Mouse (Mus musculus): Measurements from ENCODE around the gene Rxfp2.

Gene Rxfp2

DNA sequence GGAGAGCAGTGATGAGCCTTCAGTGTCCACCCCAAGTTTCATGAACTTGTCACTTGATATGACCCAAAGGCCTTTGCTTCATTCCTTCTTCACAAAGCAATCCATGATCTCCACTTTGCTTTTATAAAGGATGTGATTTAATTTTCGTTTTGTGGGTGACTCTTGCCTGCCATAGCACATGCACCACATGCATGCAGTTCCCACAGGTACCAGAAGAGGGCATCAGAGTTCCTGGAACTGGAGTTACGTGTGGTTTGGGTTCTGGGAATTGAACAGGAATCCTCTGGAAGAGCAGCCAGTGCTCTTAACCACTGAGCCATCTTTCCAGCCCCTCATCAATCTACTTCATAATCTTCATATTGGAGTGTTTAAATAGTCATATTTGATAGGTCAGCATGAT, 26.1 kb downstream of the Rxfp2 start:
- ATAC-seq (ENCODE audit: low TSS enrichment), result no peak

DNA sequence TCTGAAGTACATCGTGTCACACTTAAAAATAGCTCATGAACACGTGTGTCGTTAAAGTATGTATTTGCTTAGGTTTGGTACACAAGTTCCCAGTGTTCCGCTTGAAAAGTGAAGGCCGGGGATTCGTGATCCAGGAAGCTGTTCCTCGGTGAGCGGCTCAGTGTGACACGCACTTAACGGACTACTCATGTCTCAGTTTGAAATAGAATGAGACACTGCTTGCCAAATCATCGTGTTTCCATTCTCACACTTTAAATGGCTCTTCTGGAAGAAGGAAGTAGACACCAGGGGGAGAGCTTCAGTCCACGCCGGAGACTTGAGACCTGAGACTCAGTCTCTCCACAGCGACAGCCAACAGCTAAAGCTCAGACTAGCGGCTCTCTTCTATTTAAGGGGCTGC, 28.0 kb downstream of the Rxfp2 start:
- ATAC-seq (ENCODE audit: low TSS enrichment), result peak; percentile 60

DNA sequence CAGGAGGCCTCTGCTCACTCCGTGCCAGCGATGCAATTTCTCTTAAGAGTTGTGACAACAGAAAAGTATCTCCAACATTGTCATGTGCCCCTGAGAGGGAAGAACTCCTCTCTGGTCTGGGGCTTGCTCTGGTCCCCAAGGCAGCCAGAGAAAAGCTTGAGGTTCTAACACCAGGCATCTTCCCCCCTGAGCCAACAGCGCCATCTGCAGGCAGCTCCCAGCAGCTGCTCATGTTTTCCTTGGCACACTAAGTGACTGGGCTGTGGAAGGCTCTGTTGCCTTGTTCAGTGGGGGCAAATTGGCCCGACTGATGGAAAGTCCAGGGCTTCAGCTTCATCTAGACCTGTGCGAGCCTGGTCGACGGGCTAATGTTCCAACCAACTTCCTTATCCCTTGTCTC, 31.5 kb downstream of the Rxfp2 start:
- peak; percentile 42; the same call in 1 of the 2 replicates for ATAC-seq (ENCODE audit: low TSS enrichment)

DNA sequence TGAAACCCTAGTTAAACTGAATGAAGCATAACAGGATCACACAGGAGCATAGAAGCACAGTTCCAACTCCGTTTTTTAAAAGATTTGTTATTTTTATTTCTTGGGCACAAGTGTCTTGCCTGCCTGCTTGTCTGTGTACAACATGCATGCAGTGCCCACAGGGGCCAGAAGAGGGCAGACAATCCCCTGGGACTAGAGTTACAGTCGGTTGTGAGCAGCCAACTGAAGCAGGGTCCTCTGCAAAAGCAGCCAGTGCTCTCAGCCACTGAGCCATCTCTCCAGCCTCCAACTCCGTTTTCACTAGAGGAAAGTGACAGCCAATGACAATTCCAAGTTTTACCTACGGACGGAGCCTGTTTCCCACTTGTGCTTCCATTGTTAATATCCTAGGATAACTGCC, 33.4 kb downstream of the Rxfp2 start:
- no peak for ATAC-seq (ENCODE audit: low TSS enrichment)

DNA sequence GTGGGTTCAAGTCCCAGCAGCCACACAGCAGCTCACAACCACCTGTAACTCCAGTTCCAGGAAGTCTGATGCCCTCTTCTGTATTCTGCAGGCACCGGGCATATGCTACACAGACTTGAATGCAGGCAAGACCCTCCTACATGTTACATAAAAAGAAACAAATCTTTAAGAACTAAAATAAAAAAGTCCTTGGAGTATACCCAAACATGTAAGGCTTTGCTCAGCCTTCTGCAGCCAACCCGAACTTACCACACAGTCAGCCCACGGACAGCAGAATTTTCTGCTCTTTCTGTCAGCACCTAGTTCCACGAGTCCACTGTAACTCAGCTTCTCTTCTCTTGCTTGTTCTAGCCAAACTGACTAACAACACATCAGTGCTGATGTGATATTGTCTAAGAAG, 34.8 kb downstream of the Rxfp2 start:
- ATAC-seq (ENCODE audit: low TSS enrichment), result peak; percentile 64

DNA sequence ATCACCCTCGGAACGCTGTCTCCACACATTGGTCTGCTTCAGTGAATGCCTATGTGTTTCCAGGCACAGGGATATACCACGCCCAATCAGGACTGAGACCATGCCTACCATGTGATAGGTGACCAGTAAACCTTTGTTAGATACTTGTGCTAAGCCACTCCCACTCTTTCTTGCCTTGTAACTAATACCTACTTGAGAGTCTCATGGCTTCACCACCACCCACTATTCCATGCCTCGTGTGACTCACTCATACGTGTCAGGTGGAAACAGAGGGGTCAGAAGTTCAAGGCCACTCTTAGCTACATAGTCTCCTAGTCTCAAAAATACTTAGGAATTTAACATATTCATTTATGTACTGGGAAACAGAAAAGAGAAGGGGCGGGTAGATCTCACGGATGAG, 35.5 kb downstream of the Rxfp2 start:
- ATAC-seq (ENCODE audit: low TSS enrichment), result no peak

DNA sequence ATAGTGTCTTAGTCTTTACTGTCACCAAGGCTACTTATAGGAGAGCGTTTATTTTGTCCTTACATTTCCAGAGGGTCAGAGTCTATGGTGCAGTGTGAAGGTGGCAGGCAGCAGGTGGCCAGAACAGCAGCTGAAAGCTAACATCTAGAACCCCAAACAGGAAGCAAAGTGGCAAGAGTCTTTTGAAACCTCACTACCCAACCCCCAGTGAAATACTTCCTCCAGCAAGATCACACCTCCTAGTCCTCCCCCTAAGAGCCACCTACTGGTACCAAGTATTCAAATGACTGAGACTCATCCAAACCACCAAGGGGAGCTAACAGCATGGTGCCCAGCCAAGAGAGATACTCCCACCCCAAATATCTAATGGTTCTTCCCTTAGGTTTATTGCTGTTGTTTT, 36.8 kb downstream of the Rxfp2 start:
- ATAC-seq (ENCODE audit: low TSS enrichment), result no peak

DNA sequence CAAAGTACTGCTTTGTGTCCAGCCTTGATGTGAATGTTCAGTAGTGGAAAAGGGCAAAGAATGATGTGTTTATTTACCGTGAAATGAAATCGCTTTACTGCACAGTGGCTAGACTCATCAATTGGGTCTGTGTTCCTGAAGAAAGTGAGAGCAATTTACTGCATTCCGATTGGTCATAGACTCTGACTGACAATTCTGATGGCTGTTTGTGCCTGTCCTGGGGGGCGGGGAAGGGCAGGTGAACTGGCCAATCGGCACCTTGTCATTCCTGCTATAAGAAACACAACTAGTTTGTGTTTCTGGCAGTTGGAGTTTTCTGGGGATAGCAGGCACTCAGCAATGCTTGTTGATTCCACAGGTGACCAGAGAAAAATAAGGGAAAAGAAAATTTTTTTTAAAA, 37.6 kb downstream of the Rxfp2 start:
- ATAC-seq (ENCODE audit: low TSS enrichment), result no peak

DNA sequence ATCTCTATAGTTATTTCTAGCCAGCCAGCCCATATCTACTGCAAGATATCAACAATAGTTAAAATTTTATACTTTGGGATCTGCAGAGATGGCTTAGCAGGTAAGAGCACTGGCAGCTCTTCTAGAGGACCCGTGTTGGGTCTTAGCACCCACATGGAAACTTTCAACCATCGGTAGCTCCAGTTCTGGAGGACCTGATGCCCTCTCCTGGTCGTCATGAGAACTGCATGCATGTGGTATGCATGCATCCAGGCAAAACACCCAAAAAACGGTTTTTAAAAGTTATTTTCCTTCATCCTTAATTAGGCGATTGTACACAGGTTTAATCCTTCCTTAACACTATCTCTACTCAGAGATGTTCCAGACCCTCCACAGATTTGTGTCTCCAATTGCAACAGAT, 40.4 kb downstream of the Rxfp2 start:
- no peak for ATAC-seq (ENCODE audit: low TSS enrichment)

DNA sequence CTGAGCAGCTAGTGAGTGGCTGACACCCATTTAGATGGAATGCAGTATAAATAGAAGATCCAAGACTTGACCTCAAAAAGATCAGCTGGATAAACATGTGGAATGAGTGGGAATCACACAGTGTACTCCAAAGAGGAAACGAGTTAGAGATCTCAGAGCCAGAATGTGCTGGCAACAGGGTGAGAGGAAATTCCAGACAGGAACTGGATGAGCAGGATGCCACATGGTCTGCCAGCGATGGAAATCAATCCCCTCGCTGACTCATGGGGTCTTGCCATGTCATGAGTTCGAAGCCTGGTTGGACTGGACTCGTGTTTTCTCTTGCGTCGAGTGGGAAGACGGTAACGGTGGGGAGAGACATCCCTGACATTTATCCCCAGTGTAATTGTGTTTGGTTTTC, 41.0 kb downstream of the Rxfp2 start:
- ATAC-seq (ENCODE audit: low TSS enrichment), result no peak

DNA sequence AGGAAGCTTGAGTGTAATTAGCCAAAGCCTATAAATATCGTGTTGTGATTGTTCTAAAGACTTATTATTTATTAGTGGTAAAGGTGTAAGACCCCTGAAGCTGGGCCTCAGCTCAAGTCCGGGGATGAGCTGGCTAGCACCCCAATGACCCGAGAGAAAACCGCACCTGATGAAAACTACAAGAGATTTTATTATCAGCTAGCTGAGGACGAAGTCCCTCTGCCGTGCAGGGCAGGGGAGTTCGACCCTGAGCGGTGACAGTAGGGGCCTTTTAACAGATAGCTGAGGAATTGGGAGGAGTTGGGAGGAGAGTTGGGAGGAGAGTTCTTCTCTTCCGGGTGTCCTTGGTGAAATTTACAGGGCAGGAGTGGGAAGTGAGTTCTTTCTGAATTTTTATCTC, 42.6 kb downstream of the Rxfp2 start:
- ATAC-seq (ENCODE audit: low TSS enrichment), result no peak

DNA sequence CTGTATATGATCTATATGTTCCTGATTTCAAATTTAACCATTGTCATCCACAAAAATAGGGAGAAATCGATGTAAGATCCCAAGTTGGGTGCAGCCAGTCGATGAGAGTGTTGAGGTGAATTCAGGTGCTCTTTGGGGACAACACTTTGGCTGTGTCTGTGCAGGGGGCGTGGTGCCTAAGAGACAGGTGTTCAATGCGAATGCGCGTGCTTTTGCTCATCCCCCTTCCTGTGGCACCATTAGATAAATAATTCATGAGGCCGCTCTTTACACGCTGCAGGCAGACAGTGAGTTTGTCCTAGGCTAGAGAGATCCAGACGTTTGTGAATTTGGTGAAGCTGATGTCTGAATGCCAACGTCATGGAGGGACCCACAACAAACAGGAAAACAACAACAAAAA, 45.8 kb downstream of the Rxfp2 start:
- no peak for ATAC-seq (ENCODE audit: low TSS enrichment)

DNA sequence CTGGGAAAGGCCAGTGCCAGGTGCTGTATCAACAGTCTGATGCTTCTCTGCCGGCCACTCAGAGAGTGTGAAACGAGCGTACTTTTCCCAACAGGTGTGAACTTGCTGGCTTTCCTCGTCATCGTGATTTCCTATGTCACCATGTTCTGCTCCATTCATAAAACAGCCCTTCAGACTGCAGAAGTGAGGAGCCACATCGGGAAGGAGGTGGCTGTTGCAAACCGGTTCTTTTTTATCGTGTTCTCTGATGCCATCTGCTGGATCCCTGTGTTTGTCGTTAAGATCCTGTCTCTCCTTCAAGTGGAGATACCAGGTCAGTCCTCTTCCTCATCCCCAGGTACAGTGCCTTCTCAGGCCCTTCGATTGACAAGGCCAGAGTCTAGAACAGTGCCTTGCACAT, 51.6 kb downstream of the Rxfp2 start:
- peak; percentile 98 for ATAC-seq (ENCODE audit: low TSS enrichment)

DNA sequence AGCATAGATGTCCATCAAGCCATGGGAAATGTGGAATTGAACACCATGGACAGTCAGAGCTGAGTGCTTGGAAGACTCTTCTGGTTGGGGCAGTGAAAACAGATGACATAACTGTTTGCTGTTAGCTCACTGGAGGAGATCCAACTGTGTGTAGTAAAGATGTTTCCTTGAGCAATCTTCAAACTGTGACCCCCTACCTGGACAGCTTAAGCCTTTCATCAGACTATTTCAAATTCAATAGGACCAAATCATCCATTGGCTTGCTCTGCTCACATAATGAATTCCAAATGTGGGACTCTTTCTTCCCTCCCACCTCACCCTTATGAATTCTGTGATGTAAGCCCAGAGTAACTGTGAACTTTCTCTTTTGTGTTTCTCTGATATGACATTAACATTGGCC, 53.3 kb downstream of the Rxfp2 start:
- ATAC-seq (ENCODE audit: low TSS enrichment), result no peak

DNA sequence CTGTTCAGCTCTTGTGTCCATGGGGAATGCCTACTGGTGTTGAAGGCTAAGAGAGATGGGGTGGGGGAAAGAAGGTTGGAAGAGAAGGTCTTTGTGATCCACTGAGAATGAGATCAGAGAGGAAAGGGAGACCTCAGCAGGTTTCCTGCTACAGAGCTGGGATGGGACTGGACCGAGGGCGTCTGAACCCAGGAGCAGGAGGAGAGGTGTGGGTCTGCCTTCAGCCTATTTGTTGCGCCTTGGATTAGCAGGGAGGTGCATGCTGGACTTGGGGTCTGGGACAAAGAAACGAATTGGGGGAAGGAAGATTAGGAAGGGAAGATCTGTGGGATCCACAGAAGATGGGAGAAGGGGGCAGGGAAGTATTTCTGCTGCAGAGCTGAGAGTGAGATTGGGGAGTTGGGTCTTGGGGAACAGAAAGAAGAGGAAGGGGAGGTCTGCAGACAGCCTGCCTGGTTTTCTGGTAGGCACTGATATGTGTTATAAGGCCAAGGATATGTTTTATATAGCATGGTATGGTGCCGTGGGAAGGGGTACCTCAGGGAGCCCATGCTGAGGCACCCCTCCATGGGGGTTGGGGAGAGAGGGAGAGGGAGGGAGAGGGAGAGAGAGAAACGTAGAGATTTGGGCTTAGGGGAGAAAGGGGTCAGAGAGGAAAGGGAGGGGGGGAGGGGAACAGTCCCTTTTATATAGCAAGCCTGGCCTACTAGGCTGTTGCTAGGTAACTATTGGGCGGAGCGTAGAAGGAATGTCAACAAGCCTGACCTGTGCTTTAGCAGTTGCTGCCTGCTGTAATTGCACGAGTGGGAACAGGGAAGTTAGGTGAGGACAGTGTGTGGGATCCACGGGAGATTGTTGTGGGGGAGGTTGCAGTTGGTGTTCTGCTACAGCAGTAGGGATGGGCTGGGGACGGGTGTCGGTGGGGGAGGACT, 61.7 kb downstream of the Rxfp2 start:
- peak; percentile 55; the same call in 1 of the 2 replicates for ATAC-seq (ENCODE audit: low TSS enrichment)

DNA sequence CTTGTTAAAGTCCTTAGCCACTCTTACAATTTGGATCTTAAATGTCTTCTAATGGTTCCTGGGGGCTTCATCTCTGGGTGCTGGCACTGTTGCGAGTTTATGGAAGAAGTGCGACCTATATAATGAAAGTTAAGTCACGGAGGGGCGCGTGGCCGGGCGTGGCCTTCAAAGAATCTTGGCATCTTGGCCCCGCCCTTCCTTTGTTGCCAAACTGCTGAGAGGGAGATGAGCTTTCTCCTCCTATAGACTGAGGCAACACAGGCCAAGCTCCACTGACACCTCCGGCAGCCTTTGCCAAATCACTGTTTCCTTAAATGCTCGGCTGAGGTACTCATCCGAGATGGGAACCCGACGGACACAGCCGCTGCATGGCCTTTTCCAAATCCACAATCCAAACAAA, 64.2 kb downstream of the Rxfp2 start:
- ATAC-seq (ENCODE audit: low TSS enrichment), result no peak

DNA sequence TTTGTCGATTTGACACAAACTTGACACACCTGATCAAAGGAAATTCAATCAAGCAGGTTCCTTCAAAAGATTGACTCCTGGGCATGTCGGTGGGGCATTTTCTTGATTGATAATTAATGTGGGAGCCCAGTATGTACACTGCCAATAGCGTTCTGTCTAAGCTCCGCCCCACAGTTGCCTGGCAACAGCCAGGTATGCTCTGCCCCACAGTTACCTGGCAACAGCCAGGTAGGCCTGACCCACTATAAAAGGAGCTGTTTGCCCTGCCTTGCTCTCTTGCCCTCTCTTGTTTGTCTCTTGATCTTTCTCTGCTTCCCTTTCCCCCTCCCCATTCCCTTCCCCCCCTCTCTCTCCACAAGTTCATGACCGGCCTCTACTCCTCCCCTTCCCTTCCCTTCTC, 64.7 kb downstream of the Rxfp2 start:
- no peak for ATAC-seq (ENCODE audit: low TSS enrichment)

DNA sequence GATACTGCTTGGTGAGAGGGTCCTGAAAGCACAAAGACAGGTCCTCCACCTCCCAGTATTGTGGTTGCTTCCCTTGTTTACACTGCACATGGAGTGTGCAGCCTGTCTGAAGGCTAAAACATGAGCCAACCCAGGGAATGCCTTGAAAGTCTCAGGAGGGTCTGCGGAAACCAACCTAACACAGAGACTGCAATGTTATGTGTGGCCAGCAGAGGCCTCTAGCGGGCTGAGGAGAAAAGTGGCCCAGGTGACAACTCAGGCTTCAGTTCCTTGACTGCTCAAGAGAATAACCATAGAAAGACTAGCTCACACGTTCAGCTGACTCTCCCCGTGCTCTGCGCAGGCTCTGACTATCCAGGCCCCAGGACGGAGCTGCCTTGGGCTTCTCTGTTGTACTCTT, 79.1 kb downstream of the Rxfp2 start:
- ATAC-seq (ENCODE audit: low TSS enrichment), result peak; percentile 92

DNA sequence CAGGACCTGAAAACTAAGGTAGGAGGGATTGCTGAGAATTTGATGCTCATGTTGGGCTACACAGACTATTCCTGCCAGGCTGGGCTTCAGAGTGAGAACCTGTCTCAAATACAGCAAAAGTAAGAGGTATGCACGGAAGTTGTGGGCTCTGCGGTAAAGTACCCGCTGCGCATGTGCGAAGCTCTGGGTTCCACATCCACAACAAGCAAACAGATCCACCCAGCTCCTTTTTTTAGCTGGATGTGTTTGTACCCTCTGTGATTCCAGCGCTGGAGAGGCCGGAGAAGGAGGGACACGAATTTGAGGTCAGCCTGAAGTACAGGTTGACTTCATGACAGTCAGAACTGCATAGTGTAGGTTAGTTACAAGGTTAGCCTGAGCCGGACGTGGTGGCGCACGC, 80.3 kb downstream of the Rxfp2 start:
- ATAC-seq (ENCODE audit: low TSS enrichment), result no peak

DNA sequence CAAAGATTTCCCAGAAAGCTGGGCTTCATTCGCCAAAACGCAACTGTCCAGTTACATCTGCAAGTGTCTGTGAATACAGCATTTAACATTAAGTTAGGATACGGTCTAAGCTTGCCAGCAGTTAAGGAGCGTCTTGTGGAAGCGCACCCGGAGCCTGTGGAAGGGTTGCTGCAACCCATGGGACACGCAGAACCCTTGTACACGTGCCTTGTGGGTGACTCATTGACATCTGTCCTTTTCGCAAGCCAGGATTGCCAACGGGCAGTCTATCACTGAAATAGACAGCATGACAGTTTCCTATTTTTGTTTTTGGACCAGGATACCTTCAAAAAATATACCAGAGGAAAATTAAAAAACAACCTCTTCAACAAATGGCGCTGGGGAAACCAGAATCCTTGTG, 83.3 kb downstream of the Rxfp2 start:
- no peak for ATAC-seq (ENCODE audit: low TSS enrichment)

DNA sequence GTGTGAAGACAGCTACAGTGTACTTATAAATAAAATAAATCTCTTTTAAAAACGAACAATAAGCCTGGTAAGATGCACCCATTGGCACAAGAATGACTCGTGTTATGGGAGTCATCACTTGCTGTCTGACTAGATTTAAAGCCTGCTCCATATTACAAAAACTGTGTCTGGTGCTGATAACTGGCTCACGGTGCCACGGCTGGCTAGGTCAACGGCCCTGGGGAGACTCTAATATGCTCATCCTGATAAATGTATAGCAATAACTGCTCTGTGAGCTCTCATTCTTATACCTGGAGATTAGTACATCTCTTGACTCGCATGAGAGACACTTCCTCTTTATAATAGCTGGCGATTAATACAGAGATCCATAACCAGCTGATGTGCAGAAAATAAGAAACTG, 87.9 kb downstream of the Rxfp2 start:
- no peak for ATAC-seq (ENCODE audit: low TSS enrichment)

DNA sequence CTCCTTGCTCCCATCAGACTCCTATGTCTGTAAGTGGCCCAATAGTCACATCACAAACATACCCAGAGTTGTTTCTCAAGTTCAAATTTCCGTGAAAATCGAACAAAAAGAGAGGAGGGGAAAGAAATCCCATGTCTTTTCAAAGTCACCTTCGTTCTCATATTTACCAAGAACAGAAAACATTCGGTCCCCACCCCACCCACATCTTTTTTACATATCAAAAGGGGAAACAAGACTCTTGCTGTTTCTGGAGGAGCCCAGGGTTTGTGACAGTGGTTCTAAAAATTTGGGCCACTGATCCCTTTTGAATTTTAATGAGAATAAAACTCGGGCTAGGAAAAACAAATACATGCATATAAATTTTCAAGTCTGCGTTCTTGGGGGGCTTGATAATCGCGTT, 92.8 kb downstream of the Rxfp2 start:
- ATAC-seq (ENCODE audit: low TSS enrichment), result no peak

DNA sequence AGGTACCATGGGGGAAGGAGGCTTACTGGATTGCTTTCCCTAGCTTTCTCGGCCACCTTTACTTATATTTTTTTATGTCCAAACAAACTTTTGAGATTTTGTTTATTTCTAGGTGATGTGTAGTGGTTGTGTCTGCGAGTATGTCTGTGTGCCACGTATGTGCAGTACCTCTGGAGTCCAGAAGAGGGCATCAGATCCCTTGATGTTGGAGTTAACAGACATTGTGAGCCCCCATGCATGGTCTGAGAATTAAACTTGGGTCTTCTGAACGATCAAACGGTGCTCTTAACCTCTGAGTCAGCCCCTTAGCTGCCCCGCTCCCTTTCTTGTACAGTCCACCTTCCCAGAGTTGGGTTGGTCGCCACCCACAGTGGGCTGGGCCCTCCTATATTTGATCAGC, 95.5 kb downstream of the Rxfp2 start:
- no peak for ATAC-seq (ENCODE audit: low TSS enrichment)

DNA sequence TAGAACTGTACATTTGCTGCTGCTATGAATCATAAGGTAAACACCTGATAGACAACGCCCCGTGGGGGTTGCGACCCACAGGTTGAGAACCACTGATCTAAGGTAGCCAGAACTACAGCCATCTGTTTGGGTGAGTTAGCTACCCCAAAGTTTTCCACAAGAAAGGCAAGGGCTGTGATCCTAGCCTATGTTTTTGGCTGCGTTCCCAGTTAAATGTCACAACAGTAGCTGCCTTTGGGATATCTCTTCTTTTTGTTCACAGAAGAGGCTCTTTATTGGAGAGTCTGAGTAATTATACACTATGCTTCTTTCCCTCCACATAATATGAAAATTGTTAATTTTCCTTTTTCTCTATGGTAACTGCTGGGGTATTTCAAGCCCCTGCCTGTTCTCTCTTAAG, 96.3 kb downstream of the Rxfp2 start:
- ATAC-seq (ENCODE audit: low TSS enrichment), result no peak
